Mouse (Mus musculus): ENCODE data around the gene Krt86.

Gene Krt86

DNA sequence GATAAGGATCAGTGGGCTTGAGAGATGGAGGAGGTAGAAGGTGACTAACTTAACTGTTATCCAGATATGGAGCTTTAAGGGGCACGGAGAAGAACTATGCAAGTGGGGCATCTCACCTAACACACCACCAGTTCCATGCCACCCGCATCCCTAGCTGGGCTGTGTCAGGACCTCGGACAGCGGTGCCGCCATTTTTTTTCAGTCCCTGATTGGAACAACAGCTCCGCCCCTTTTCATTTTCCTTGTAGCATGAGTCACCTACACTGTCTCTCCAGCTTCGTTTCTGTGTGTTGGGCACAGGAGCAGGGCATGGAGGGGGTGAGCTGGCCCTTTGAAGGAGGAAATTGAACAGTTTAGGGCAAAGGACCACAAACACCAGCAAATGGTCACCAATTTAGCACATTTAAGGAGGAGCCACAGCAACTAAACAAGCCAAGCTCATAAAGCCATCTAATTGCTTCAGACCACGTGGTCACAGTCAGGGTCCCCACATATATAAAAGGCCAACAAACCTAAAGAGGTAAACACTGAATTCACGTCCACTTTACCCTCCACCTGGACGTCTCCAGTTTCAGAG lies at the start of gene Krt86:
Gene Krt86 (plus strand): TSS at position 527 of the 577 bp plus-strand sequence.
- peak; percentile 21 for DNase-seq

DNA sequence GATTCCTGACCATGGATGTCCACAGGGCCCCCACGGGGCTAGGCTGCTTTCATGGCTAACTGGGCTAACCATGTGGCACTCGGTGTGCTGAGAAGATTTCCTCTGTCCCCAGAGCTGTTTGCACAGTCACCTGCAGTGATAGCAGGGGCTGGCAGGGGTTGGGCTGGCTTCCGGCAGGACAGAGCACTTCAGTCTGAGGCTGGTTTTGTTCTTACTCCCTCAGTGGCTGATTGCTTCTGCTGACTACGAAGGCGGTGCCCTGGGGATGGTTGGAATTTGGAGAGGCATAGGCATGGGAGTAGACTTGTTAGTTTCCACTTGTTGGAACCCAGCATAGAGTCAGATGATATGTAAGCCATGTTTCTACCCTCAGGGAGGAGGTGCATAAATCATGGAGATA lies 48.4 kb upstream of the Krt86 start:
- DNase-seq = peak; percentile 68

DNA sequence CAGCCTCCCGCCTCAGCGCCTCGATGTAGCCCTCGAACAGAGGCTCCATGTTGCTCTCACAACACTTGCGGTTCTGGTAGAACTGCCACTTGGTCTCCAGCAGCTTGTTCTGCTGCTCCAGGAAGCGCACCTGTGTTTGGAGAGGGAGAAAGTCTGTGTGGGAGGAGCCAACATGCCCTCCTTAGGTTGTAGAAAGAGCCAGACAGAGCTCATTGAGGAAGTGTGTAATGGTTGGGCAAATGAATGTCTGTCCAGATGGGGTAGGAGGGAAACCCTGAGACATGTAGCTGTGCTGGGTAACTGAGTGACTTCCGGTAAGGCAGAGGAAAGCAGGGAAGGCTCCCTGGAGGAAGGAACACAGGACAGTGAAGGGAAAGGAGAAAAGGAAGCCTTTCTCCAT lies 36.7 kb upstream of the Krt86 start:
- peak; percentile 26 for DNase-seq

DNA sequence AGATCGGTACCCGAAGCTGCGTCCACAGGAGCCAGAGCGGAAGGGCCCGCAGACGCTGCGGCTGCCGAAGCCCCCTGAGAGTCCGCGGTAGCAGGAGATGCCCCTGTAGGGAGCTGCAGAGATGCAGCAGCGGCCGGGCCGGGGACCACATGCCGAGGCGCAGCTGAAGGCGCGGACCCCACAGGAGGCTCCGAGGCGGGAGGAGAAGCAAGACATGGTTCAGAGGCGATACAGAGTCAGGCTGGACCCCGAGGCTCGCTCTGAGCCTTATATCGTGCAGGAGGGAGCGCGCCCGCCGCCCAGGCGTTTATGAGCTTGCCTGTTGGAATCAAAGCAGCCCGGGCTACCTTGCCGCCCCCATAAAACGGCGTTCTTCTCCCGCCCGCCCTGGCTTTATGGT lies 34.7 kb upstream of the Krt86 start, which contains the start of gene Krt87:
Gene Krt87 (minus strand): TSS at position 250 of the 400 bp plus-strand sequence.
- DNase-seq = no peak

DNA sequence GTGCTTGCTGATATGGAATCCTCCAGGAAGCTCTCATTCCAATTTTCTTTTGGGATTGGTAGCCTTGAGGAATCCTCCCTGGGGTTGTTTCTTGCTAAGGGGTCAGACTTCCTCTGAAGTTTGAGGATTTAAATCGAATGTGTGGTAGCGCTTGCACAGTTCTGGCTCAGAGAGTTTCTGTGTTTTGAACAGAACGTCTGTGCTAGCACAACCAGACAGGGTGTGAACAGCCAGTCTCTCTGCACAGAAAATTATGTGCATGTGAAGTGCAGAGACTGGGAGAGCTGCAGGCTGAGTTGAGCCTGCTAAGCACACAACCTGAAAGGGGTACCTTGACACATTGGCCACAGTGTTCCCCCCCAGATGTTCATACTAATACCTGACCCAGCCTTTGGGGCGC lies 32.4 kb upstream of the Krt86 start:
- DNase-seq = no peak

DNA sequence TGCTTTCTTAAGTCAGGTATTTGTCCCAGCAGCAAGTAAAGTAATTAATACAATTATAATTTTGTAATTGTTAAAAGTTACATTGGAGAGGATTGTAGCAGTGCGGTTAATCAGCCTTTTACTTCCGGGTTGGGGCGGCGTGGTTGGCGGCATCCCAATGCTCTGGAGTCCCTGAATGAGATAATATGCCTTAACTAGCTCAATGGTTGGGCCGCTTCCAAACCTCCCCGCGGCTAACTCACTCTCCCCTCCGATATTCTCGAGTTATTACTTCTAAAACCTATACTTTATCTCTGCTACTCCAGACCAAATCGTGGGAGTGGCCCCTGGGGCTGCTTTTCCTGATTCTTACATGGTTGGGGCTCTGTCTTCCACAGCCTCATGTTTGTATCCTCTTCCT lies 26.7 kb upstream of the Krt86 start:
- DNase-seq = no peak

DNA sequence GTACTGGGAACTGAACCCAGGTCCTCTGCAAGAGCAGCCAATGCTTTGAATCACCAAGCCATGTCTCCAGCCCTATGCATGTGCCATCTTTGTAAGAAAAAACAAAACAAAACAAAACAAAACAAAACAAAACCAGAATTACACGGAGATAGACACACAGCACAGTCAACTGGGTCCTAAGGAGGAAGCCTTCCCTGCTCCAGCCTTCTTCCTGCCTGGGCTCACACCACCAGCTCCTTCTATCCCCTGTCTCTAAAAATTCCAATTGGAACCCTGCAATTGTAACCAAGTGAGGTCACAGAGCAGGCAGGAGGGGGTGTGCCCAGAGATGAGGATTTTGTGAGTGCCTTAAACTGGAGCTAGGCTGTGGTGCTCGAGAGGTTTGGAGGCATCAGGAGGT lies 25.8 kb upstream of the Krt86 start, which contains the start of gene Krt88:
Gene Krt88 (plus strand): TSS at position 301 of the 400 bp plus-strand sequence.
- DNase-seq = no peak

DNA sequence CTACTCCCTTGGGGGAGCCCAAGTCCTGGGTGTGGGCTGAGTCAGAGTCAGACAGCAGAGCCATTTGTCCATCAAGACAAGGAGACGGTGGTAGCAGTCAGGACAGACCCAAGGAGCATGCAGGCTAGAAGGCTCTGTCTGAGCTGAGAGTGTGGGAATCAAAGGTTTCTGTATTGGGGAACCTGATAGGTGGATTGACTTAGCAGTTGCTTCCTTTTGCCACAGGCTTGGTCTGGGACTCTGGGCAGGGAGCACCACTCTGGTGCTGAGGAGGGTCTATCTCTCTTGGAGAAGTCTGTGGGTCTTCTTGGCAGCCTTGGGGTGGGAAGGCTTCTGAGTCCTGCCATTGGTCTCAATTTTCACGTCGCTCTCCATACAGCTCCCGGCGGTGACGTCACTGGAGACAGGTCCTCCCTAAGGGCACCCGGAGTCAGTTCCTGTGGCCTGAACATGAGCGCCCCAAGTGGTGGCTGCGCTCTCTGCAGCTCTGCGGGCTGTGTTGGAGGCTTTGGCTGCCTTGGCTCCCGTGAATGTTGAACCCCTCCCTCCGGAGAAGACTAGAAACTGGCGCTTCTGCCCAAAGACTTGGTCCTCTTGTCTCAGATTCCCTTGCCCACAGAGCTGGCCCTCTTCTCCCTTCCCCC lies 20.1 kb upstream of the Krt86 start:
- peak; percentile 93 for DNase-seq

DNA sequence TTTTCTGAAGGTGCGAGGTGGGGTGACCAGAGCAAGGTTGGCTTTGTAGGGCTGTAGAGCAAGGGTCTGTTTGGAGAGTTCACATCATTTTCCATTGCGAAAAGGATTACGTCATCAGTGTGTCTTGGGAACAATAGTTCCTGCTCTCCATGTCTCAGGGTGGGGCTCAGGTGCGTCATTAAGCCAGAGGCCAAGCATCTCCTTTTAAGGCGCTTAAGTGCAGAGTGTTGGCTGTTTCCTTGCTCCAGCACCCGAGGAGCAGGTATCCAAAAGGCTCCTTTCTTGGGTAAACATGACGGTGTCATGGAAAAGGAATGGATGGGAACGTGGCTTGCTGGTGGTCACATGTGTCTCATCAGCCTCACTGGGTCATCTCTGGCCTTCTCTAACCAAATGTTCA lies 18.5 kb upstream of the Krt86 start:
- peak; percentile 22 for DNase-seq

DNA sequence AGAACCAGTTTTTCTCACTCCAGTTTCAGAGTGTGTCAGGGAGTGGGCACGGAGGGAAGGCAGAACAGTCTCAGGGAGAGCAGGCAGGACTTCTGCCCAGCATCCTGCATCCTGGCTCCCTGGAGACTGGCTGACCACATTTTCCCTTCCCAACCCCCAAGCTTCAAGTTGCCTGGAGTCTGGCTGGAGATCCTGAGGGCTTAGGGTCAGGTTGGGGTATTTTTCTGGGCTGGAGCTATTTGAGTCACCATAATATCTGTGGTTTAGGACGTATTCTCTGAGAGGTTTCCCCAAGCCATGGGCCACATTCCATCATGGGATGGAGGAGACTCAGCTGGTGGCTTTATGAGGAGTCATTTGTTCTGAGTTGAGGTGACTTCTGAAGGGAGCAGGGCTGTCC lies 18.0 kb upstream of the Krt86 start:
- DNase-seq = no peak

DNA sequence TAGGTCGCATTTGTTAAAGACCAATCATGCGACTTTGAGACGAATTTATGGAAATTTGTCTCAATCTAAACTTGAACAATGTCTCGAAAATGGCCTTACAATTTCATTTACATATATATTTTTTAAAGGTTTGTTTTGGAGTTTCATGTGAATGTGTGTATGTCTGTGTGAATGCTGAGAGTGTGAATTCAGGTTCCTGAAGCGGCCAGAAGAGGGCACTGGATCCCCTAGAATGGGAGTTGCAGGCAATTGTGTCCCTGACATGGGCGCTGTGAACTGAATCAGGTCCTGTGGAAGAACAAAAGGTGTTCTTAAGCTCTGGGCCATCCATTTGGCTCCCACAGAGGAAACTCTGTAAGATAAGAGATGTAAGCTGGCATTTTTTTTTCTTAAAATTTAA lies 17.4 kb upstream of the Krt86 start:
- no peak for DNase-seq

DNA sequence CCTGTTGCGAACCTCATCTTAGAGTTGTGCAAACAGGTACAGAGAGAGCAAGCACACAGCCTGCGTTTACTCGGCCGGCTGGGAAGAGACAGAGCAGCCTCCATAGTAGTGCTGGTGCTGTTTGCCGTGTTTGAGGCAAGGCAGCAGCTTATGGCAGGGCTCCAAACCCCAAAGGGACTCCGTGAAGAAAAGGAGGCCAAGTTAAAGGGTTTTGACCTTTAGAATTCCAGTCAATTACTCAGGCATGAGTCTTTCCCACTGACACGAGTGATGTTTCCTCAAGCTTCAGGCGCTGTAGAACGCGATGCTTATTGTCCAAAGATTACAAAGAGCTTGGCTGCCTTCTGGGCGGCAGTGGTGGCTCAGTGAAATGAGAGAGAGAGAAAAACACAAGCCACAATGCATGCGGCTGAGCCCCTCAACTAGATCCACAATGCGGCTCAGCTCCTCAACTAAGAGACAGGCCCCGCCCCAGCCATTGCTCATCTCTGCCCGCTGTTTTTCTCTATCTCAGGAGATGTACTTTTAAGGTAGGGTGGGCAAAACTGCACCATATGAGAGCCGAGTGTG lies 14.8 kb upstream of the Krt86 start:
- no peak for DNase-seq

DNA sequence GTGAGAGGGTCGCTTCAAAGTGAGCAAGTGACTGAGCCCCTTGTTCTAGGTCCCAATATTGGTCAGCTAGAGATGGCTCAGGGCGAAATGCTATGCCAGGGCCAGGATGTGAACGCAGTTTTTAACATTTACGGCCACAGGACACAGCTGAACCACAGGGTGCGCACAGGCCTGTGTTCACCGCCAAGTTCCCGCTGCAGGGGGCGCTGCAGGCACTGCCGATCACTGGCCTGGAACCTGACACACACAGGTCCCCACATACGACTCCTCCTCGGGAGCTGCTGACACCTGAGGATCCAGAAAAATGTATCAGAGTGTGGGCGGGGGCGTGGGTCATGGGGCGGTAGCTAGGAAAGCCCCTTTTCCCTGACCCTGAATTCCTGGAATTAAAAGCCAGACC lies 14.0 kb upstream of the Krt86 start:
- DNase-seq = no peak

DNA sequence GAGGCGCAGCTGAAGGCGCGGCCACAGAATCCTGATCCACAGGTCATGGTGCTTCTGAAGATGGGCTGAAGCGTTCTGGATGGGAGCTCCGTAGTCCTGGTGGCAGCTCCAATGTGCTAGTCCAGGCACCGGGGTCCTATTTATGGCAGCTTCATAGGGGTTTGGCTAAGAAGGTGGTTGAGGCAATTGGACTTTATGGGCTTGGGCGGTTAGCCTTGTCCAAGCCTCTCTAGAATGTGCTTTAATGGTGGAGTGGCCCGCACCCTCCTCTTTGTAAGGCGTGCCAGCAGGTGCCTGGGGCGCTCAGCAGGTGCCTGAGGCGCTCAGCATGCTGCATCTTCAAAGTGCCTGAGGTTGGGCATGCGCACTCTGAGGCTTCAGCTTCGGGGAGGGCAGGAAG lies 9.6 kb upstream of the Krt86 start, which contains the start of gene Krt81:
Gene Krt81 (minus strand): TSS at position 101 of the 400 bp plus-strand sequence.
- no peak for DNase-seq

DNA sequence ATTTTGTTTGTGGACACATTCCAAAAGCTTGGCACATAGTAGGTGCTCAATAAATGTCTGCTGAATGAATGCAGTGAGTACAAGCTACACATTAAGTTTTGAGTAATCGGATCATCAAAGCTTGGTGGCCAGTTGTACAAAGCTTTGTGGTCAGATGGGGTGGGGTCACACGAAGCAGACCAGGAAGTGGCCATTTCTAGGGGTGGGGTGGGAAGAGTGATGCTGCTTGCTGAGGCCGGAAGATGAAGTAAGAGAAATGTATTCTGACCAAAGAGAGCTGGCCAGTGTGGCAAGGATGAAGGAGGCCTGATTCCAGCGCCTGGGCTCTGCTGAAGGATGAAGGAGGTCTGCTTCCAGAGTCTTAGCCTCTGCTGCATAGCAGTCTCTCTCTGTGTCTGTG lies 4.2 kb upstream of the Krt86 start:
- no peak for DNase-seq

DNA sequence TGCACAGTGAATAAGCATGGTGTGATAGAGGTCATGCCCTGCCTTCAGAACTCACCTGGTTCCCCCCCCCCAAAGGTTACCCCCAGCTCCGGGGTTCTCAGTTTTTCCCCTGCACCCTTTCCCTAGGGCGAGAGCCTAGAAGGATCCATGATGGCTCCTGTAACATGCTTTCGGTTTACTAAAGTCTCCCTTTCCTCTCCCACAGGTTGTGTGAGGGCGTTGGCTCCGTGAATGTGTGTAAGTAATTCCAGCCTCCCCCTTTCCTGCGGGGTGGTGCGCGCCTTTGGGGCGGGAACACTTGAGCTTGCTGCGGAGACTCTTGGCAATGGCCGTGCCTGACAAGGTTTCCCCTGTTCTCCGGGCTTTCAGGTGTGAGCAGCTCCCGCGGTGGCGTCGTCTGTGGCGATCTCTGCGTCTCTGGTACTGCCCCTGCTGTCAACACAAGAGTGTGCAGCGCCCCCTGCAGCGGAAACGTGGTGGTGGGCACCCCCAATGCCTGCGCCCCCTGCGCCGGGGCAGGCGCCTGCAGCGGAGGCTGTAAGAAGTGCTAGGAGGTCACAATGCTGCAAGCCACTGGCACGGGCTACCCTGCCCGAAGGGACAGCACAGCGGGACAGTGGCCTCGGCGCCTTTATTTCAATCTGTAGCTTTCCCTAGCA lies 5.9 kb downstream of the Krt86 start:
- peak; percentile 63 for DNase-seq

DNA sequence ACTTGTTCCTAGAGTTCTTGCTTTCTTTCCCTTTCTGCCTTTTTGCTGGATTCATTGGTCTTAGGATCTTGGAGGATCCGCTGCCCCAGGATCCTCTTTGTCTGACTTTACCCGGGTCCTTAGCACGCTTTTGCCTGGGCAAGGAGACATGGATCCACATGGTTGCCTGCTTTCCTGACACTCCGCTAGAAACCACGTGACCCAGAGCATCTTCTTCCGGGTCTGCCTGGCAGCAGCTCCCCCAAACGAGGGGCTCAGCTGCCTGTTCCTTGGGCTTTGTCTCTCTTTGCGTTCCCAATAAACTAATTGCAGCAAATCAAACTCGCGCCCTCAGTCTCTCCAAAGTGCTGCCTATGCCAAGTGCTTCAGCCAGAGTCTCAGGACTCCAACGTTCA lies 6.4 kb downstream of the Krt86 start:
- DNase-seq = no peak

DNA sequence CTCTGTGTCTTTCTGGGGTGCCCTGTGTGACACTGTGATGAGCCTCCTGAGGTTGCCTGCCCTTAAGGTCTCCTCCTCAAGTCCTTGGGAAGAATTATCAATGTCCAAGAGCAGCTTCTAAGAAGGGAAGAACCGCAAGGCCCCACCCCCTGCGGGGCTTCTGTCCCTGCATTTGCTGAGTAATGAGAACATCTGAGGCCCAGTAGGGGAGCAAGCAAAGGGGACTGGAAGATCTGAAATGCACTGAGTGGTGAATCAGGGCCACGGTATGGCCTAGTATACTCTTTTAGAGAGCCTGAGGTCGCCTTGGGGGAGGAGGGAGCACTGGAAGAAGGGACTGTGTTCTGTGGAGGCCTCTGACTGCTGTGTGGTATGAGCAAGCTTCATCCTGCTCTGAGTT lies 8.8 kb downstream of the Krt86 start:
- no peak for DNase-seq

DNA sequence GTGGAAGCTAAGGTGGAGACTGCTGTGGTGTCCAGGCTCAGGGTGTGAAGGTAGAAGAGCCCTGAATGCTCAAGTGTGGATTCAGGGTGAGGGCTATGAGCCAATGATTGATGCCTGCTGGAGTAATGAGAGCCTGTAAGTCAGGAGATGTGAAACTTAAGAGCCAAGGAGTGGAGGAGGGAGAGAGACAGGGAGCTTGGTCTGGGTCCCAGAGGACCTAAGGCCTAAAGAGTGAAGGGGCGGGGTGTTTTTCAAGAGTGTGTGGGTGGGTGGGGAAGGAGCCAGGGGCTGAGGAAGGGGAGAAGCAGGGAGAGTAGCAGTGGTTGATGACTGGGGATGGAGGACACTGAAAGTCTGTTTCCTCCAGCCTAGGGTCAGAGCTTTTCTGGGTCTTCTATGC lies 10.4 kb downstream of the Krt86 start:
- DNase-seq = no peak

DNA sequence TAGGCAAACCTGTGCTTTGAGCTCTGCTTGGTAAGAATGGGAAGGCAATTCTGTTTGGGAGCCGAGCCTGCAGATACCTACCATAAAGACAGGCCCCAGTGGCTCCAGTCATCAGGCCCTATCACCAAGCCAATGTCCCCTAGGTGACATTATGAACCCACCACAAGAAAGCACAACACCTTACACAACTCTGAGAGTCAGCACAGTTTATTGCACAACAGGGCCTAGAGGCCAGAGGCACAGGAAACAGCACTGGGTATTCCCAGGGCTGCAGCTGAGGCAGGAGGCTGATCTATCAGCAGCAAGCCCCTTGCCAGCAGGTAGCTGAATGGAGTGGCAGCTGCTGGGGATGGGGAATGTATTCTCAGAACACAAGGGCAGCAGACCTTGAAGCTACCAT lies 11.7 kb downstream of the Krt86 start:
- DNase-seq = no peak

DNA sequence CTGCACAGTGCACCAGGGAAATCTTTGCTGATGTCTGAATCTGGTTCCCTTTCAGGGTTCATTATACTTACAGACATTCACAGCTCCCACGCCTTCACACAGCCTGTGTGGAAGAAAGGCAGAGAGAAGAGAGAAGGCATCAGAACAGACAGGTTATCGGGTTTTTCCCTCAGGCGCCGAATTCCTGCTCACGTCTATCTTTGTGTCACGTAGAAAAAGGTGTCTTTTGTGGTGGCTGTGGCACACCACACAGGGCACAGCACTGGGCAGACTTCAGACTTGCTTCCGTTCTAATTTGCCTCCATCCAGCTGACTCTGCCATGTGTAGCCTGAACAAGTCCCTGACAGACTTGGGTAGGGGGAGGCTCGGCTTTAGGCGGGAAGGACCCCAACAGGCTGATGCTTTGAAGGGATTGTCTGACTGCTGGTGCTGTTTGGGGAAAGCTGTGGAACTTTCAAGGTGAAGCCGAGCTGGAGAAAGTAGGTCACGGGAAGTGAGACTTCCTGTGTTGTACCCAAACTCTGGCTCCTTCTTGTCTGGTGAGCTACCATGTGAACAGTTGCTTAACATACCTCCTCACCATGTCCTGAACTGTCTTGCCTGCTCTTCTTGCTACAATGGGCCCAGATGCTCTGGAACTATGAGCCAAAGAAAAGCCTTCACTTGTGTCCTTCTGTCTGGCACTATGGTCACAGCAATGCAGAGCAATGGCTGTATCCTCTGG lies 12.8 kb downstream of the Krt86 start:
- DNase-seq = no peak

DNA sequence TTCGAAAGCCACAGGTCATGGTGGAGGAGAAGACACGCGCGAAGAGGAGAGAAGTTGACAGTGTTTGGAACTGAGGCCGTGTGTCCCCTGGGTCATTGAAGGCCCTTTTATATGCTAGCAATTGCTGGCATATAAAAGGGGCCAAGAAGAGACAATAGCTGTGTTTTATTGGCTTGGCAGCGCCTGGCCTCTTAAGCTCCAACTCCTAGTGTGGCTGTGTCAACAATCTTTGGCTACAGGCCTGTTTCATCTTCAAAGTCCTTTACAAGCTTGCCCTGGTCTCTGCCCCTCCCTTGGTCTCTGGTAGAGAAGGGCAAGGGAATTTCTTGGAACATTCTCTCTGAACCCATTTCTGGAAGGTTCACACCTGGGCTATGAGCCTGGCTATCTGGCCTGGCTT lies 18.2 kb downstream of the Krt86 start, which contains the start of gene Krt83:
Gene Krt83 (minus strand): TSS at position 82 of the 400 bp plus-strand sequence.
- DNase-seq = peak; percentile 43

DNA sequence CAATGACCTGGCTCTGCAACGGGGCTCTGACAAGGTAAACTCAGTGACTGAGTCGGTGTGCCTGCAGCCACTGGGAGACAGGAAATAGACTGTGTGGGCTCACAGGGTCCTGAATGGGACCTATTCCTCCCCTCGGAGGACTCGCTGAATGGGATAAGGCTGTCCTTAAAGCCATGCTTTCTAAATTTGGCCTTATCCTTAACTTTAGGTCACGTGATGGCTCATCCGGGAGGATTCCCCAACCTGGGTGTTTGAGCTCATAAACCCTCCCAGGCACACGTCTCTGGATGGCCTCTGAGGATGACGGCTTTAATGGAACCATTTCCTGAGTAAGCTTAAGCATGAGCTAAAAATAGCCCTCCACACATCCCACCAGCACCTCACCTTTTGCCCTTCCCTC lies 19.4 kb downstream of the Krt86 start:
- DNase-seq = no peak
